Mouse (Mus musculus) adrenal gland, postnatal 36 days (tissue): ENCODE results near the gene Mapk3. TPM values are rescaled to one million over a fixed set of nuclear protein-coding genes. Genes with fewer than 3 reads are reported as not detected.
"Not testable (repeated sequence)": the region's sequence is repeated elsewhere in the genome, so short reads cannot be mapped to it uniquely, and the experiment has no call there.

Experiments used
- DNase-seq, 2 experiments: peaks; one replicate each; pipeline ENCODE4 v3.0.0; 2021; ENCODE audit warnings: mixed read lengths in 1 of 2
- long read RNA-seq, 2 experiments: library from polyadenylated mRNA; stranded (forward); transcript quantifications; one replicate each; pipeline ENCODE4 v2.0.0; 2021; ENCODE audit warnings: borderline sequencing depth in 2 of 2
- total RNA-seq, 2 experiments: library from RNA; stranded (reverse); gene quantifications; 2 replicates each; pipeline ENCODE4 v1.2.3; 2021

The Mapk3 gene
- total RNA-seq = 100 to 1,000 TPM; 129 to 150 TPM
- long read RNA-seq, experiment 1, transcript Mapk3-202 (9 exons, 1,800 nt) = major isoform, 132 of 156 reads
- long read RNA-seq, experiment 1, partial matches to known transcripts = 17 of 156 reads
- long read RNA-seq, experiment 1, other reads (novel, unspliced or antisense) = 5 of 156 reads
- long read RNA-seq, experiment 2, transcript Mapk3-202 (9 exons, 1,800 nt) = major isoform, 61 of 70 reads
- long read RNA-seq, experiment 2, partial matches to known transcripts = 4 of 70 reads
- long read RNA-seq, experiment 2, other reads (novel, unspliced or antisense) = 4 of 70 reads

GRCm38 (mm10) chr7:126759050-126759671 lies at the start of gene Mapk3:
Mapk3 (plus strand) TSS chr7:126759601.
- peak; percentile 90 to 94 for DNase-seq

GRCm38 (mm10) chr7:126710266-126710665 lies 49.1 kb upstream of the Mapk3 start:
- no peak for DNase-seq

- no peak for DNase-seq
These were observed 47.5 kb upstream of the Mapk3 start for GRCm38 (mm10) chr7:126711910-126712309.

GRCm38 (mm10) chr7:126715679-126716078 lies 43.7 kb upstream of the Mapk3 start:
- no peak for DNase-seq

GRCm38 (mm10) chr7:126717566-126717965 lies 41.8 kb upstream of the Mapk3 start:
- no peak for DNase-seq

- DNase-seq = no peak
These were observed 40.5 kb upstream of the Mapk3 start for GRCm38 (mm10) chr7:126718787-126719337.

GRCm38 (mm10) chr7:126721635-126722034 lies 37.8 kb upstream of the Mapk3 start:
- no peak for DNase-seq

GRCm38 (mm10) chr7:126725077-126725476 lies 34.3 kb upstream of the Mapk3 start:
- no peak for DNase-seq

- DNase-seq = no peak
These were observed 33.7 kb upstream of the Mapk3 start for GRCm38 (mm10) chr7:126725667-126726066.

GRCm38 (mm10) chr7:126730256-126730789 lies 29.1 kb upstream of the Mapk3 start:
- DNase-seq = not testable (repeated sequence)

GRCm38 (mm10) chr7:126736122-126736521 lies 23.3 kb upstream of the Mapk3 start:
- no peak for DNase-seq

GRCm38 (mm10) chr7:126739551-126739950 lies 19.9 kb upstream of the Mapk3 start:
- no peak for DNase-seq

- no peak for DNase-seq
These were observed 19.2 kb upstream of the Mapk3 start for GRCm38 (mm10) chr7:126740132-126740735.

- DNase-seq = no peak
These were observed 18.4 kb upstream of the Mapk3 start for GRCm38 (mm10) chr7:126740977-126741376.

GRCm38 (mm10) chr7:126741452-126741851 lies 17.9 kb upstream of the Mapk3 start:
- DNase-seq = no peak

GRCm38 (mm10) chr7:126741964-126742482 lies 17.4 kb upstream of the Mapk3 start:
- DNase-seq = no peak

GRCm38 (mm10) chr7:126746066-126746465 lies 13.3 kb upstream of the Mapk3 start:
- DNase-seq = no peak

- no peak for DNase-seq
These were observed 12.6 kb upstream of the Mapk3 start for GRCm38 (mm10) chr7:126746798-126747197.

GRCm38 (mm10) chr7:126748824-126749223 lies 10.6 kb upstream of the Mapk3 start:
- DNase-seq = no peak

GRCm38 (mm10) chr7:126749582-126750343 lies 9.6 kb upstream of the Mapk3 start:
- no peak for DNase-seq

- DNase-seq = peak; percentile 78 to 86
These were observed 4.5 kb upstream of the Mapk3 start for GRCm38 (mm10) chr7:126754866-126755265.

- DNase-seq = no peak
These were observed 862 bp upstream of the Mapk3 start for GRCm38 (mm10) chr7:126758539-126758938.
